Mouse (Mus musculus): ENCODE data around the gene Nudt3. TPM values are rescaled to one million over a fixed set of nuclear protein-coding genes. Genes with fewer than 3 reads are reported as not detected.

The Nudt3 gene
- polyA plus RNA-seq, 1 experiment: 43.2 TPM

GRCm38 (mm10) chr17:27579816-27580215 lies 43.5 kb downstream of the Nudt3 start:
- WGBS: 98% methylated on average over 8 of the region's 8 CpGs
- TF ChIP-seq CTCF (IDR thresholded peaks at IDR 0.05; ENCODE audit: extremely low read depth, insufficient read depth, insufficient read length, insufficient replicate concordance) (no peak), POLR2A (IDR thresholded peaks at IDR 0.05; ENCODE audit: low read depth, low read length) (no peak)
- H3K4me1 ChIP-seq (ENCODE audit: control insufficient read depth, insufficient read depth, insufficient read length): no peaks in the 10 kb centered on the region

GRCm38 (mm10) chr17:27578487-27578886 lies 44.8 kb downstream of the Nudt3 start:
- Histone ChIP-seq H3K4me3 (ENCODE audit: extremely low read depth, insufficient read depth, insufficient read length) (no peak overlapping the region), H3K36me3 (ENCODE audit: control insufficient read depth, insufficient read depth, low read length) (peaks cover 11% of the 10 kb centered on the region), H3K27ac (ENCODE audit: insufficient read depth, low read length) (no peak overlapping the region), H3K4me1 (ENCODE audit: control insufficient read depth, insufficient read depth, insufficient read length) (no peaks in the 10 kb centered on the region), H3K27me3 (ENCODE audit: control insufficient read depth, insufficient read depth, low read length) (no peaks in the 10 kb centered on the region)
- no peak for DNase-seq (ENCODE audit: low read depth in 1 of 2, low spot score in 2 of 2)
- no peak for TF ChIP-seq POLR2A (IDR thresholded peaks at IDR 0.05; ENCODE audit: low read depth, low read length)
- TF ChIP-seq CTCF (IDR thresholded peaks at IDR 0.05; ENCODE audit: extremely low read depth, insufficient read depth, insufficient read length, insufficient replicate concordance): no peak
- 95% methylated on average over 10 of the region's 10 CpGs for WGBS

More at GRCm38 (mm10) chr17:27579816-27580215, 43.5 kb downstream of the Nudt3 start:
- DNase-seq (ENCODE audit: low read depth in 1 of 2, low spot score in 2 of 2): no peak
- Histone ChIP-seq H3K27me3 (ENCODE audit: control insufficient read depth, insufficient read depth, low read length) (no peaks in the 10 kb centered on the region), H3K36me3 (ENCODE audit: control insufficient read depth, insufficient read depth, low read length) (peaks cover 11% of the 10 kb centered on the region), H3K4me3 (ENCODE audit: extremely low read depth, insufficient read depth, insufficient read length) (no peak overlapping the region), H3K27ac (ENCODE audit: insufficient read depth, low read length) (no peak overlapping the region)

- no peak for TF ChIP-seq CTCF (IDR thresholded peaks at IDR 0.05; ENCODE audit: extremely low read depth, insufficient read depth, insufficient read length, insufficient replicate concordance)
- no peak for TF ChIP-seq POLR2A (IDR thresholded peaks at IDR 0.05; ENCODE audit: low read depth, low read length)
- 87% methylated on average over 6 of the region's 6 CpGs for WGBS
- no peak overlapping the region for H3K4me3 ChIP-seq (ENCODE audit: extremely low read depth, insufficient read depth, insufficient read length)
- peaks cover 11% of the 10 kb centered on the region for H3K36me3 ChIP-seq (ENCODE audit: control insufficient read depth, insufficient read depth, low read length)
- DNase-seq (ENCODE audit: low read depth in 1 of 2, low spot score in 2 of 2): no peak
- no peaks in the 10 kb centered on the region for H3K4me1 ChIP-seq (ENCODE audit: control insufficient read depth, insufficient read depth, insufficient read length)
- H3K27ac ChIP-seq (ENCODE audit: insufficient read depth, low read length): no peak overlapping the region
- no peaks in the 10 kb centered on the region for H3K27me3 ChIP-seq (ENCODE audit: control insufficient read depth, insufficient read depth, low read length)
Measured at GRCm38 (mm10) chr17:27577468-27577867, 45.8 kb downstream of the Nudt3 start.

DNA sequence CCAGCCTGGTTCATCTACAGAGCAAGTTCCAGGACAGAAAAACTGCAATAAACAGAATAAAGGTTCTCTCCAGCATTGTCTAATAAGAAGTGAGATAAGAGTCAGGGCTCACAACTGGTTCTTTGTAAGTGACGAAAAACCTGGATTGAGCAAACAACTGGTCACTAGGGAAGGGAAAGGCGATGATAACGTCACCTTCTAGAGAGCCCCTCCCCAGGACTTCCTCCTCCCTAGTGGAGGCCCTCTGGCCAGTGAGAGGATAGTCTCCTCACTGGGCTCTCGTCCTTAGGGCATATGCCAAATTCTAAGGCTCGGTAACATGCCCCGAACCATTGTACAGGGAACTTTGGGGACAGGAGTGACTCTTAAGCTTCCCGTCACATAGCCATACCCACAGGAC lies 47.2 kb downstream of the Nudt3 start:
- Histone ChIP-seq H3K27me3 (ENCODE audit: control insufficient read depth, insufficient read depth, low read length) (no peaks in the 10 kb centered on the region), H3K4me3 (ENCODE audit: extremely low read depth, insufficient read depth, insufficient read length) (no peak overlapping the region), H3K36me3 (ENCODE audit: control insufficient read depth, insufficient read depth, low read length) (peaks cover 8% of the 10 kb centered on the region), H3K4me1 (ENCODE audit: control insufficient read depth, insufficient read depth, insufficient read length) (no peaks in the 10 kb centered on the region), H3K27ac (ENCODE audit: insufficient read depth, low read length) (no peak overlapping the region)
- WGBS: 86% methylated on average over 7 of the region's 7 CpGs
- no peak for DNase-seq (ENCODE audit: low read depth in 1 of 2, low spot score in 2 of 2)
- no peak for TF ChIP-seq CTCF (IDR thresholded peaks at IDR 0.05; ENCODE audit: extremely low read depth, insufficient read depth, insufficient read length, insufficient replicate concordance)
- no peak for TF ChIP-seq POLR2A (IDR thresholded peaks at IDR 0.05; ENCODE audit: low read depth, low read length)

- WGBS: 82% methylated on average over 10 of the region's 10 CpGs
- TF ChIP-seq POLR2A (IDR thresholded peaks at IDR 0.05; ENCODE audit: low read depth, low read length): no peak
- H3K36me3 ChIP-seq (ENCODE audit: control insufficient read depth, insufficient read depth, low read length): peaks cover 5% of the 10 kb centered on the region
Measured at GRCm38 (mm10) chr17:27575116-27575776, 48.0 kb downstream of the Nudt3 start.

DNA sequence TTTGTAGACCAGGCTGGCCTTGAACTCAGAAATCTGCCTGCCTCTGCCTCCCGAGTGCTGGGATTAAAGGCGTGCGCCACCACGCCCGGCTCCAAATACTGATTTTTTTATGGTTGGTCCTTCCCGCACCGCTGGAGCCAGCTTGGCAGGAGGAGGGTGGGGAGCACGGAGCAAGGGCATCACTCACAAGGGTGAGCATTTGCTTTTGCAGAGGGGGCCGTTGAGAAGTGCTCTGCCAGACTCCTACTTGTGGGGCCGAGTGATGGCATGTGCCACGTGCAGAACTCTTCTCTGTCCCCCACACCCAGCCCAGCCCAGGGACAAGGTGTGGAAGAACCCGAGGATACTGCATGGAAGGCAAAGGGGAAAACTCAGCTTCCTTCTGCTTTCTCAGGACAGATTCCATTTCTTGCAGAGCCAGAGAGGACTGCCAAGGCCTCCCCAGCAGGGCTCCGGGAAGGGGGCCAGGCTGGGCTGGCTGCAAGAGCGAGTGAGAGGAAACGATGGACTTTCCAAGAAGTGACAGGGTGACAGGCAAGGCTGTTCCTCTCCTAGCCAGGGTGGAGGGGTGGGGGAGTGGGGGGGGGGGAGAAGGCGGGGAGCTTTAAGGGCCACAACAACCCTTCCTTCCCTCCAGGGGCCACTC lies 48.7 kb downstream of the Nudt3 start:
- Histone ChIP-seq H3K4me1 (ENCODE audit: control insufficient read depth, insufficient read depth, insufficient read length) (no peaks in the 10 kb centered on the region), H3K4me3 (ENCODE audit: extremely low read depth, insufficient read depth, insufficient read length) (no peak overlapping the region), H3K27me3 (ENCODE audit: control insufficient read depth, insufficient read depth, low read length) (no peaks in the 10 kb centered on the region), H3K27ac (ENCODE audit: insufficient read depth, low read length) (no peak overlapping the region), H3K36me3 (ENCODE audit: control insufficient read depth, insufficient read depth, low read length) (peaks cover under 1% of the 10 kb centered on the region; the same call in 1 of the 2 replicates)
- no peak for DNase-seq (ENCODE audit: low read depth in 1 of 2, low spot score in 2 of 2)
- 78% methylated on average over 15 of the region's 16 CpGs for WGBS
- TF ChIP-seq POLR2A (IDR thresholded peaks at IDR 0.05; ENCODE audit: low read depth, low read length) (no peak), CTCF (IDR thresholded peaks at IDR 0.05; ENCODE audit: extremely low read depth, insufficient read depth, insufficient read length, insufficient replicate concordance) (no peak)

More at GRCm38 (mm10) chr17:27575116-27575776, 48.0 kb downstream of the Nudt3 start:
- Histone ChIP-seq H3K27me3 (ENCODE audit: control insufficient read depth, insufficient read depth, low read length) (no peaks in the 10 kb centered on the region), H3K4me1 (ENCODE audit: control insufficient read depth, insufficient read depth, insufficient read length) (no peaks in the 10 kb centered on the region), H3K4me3 (ENCODE audit: extremely low read depth, insufficient read depth, insufficient read length) (no peak overlapping the region), H3K27ac (ENCODE audit: insufficient read depth, low read length) (no peak overlapping the region)
- DNase-seq (ENCODE audit: low read depth in 1 of 2, low spot score in 2 of 2): no peak

DNA sequence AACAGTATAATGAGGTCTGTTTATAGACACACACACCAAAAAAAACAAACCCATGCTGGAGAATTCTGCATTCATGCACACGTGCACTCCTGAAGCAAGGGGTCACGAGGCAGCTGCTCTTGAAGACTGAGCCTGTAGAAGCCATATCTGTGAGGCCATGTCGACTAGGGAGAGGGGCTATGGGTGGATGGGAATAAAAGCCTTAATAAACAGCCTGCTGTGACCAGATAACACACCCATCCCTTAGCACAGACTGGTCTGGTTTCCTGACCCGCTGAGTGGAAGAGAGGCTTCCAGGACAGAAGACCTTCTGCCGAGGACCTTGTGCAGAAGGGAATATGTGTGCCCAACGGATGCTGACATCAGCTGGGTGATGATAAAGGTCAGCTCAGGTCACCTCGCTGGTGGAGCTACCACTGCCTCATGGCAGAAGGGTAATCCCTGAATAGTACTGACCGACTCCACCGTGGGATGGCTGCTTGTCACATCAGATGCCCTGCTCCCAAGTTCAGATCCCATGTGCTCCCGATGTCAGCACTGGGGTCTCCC lies 49.4 kb downstream of the Nudt3 start:
- Histone ChIP-seq H3K36me3 (ENCODE audit: control insufficient read depth, insufficient read depth, low read length) (no peaks in the 10 kb centered on the region), H3K4me3 (ENCODE audit: extremely low read depth, insufficient read depth, insufficient read length) (no peak overlapping the region), H3K4me1 (ENCODE audit: control insufficient read depth, insufficient read depth, insufficient read length) (no peaks in the 10 kb centered on the region), H3K27me3 (ENCODE audit: control insufficient read depth, insufficient read depth, low read length) (no peaks in the 10 kb centered on the region), H3K27ac (ENCODE audit: insufficient read depth, low read length) (no peak overlapping the region)
- DNase-seq (ENCODE audit: low read depth in 1 of 2, low spot score in 2 of 2): no peak
- TF ChIP-seq POLR2A (IDR thresholded peaks at IDR 0.05; ENCODE audit: low read depth, low read length) (no peak), CTCF (IDR thresholded peaks at IDR 0.05; ENCODE audit: extremely low read depth, insufficient read depth, insufficient read length, insufficient replicate concordance) (no peak)
- WGBS: 86% methylated on average over 10 of the region's 10 CpGs
